Mouse (Mus musculus) cerebellum, adult 9-10 months (tissue): ENCODE results near the gene Tmem81.
"Not testable (repeated sequence)": the region's sequence is repeated elsewhere in the genome, so short reads cannot be mapped to it uniquely, and the experiment has no call there.

Experiments
- DNase-seq: peaks from one replicate; pipeline ENCODE4 v3.0.0; 2022

Tmem81 gene

GRCm38 (mm10) chr1:132506058-132506457 lies at the start of gene Tmem81:
Tmem81 (plus strand) TSS chr1:132506230.
- DNase-seq = no peak

GRCm38 (mm10) chr1:132464651-132465050 lies 41.4 kb upstream of the Tmem81 start:
- no peak for DNase-seq

- no peak for DNase-seq
Measured at GRCm38 (mm10) chr1:132468926-132469325, 37.1 kb upstream of the Tmem81 start.

- DNase-seq = no peak
Measured at GRCm38 (mm10) chr1:132469519-132469918, 36.5 kb upstream of the Tmem81 start.

- DNase-seq = not testable (repeated sequence)
Measured at GRCm38 (mm10) chr1:132470031-132470430, 36.0 kb upstream of the Tmem81 start.

GRCm38 (mm10) chr1:132471032-132471431 lies 35.0 kb upstream of the Tmem81 start:
- DNase-seq = no peak

- DNase-seq = no peak
Measured at GRCm38 (mm10) chr1:132471499-132471898, 34.5 kb upstream of the Tmem81 start.

- no peak for DNase-seq
Measured at GRCm38 (mm10) chr1:132472537-132472936, 33.5 kb upstream of the Tmem81 start.

- no peak for DNase-seq
Measured at GRCm38 (mm10) chr1:132474496-132474895, 31.5 kb upstream of the Tmem81 start.

GRCm38 (mm10) chr1:132476575-132476927 lies 29.5 kb upstream of the Tmem81 start:
- DNase-seq = no peak

- DNase-seq = peak; percentile 93
Measured at GRCm38 (mm10) chr1:132476928-132477691, 28.9 kb upstream of the Tmem81 start, which contains the start of gene Rbbp5. Rbbp5 (plus strand) TSS chr1:132477365.

GRCm38 (mm10) chr1:132479438-132479837 lies 26.6 kb upstream of the Tmem81 start:
- no peak for DNase-seq

GRCm38 (mm10) chr1:132481619-132482018 lies 24.4 kb upstream of the Tmem81 start:
- no peak for DNase-seq

GRCm38 (mm10) chr1:132483234-132483633 lies 22.8 kb upstream of the Tmem81 start:
- DNase-seq = no peak

- DNase-seq = no peak
Measured at GRCm38 (mm10) chr1:132483759-132484158, 22.3 kb upstream of the Tmem81 start.

- DNase-seq = peak; percentile 44
Measured at GRCm38 (mm10) chr1:132500535-132500934, 5.5 kb upstream of the Tmem81 start.

GRCm38 (mm10) chr1:132505155-132505554 lies 875 bp upstream of the Tmem81 start:
- DNase-seq = no peak

GRCm38 (mm10) chr1:132506656-132507055 lies 626 bp downstream of the Tmem81 start:
- no peak for DNase-seq

- peak; percentile 38 for DNase-seq
Measured at GRCm38 (mm10) chr1:132509771-132510170, 3.7 kb downstream of the Tmem81 start.

- DNase-seq = peak; percentile 47
Measured at GRCm38 (mm10) chr1:132511521-132511920, 5.5 kb downstream of the Tmem81 start.

GRCm38 (mm10) chr1:132512106-132512505 lies 6.1 kb downstream of the Tmem81 start:
- DNase-seq = peak; percentile 53

GRCm38 (mm10) chr1:132515339-132515738 lies 9.3 kb downstream of the Tmem81 start:
- DNase-seq = no peak

- DNase-seq = peak; percentile 31
Measured at GRCm38 (mm10) chr1:132516776-132517175, 10.7 kb downstream of the Tmem81 start.

GRCm38 (mm10) chr1:132518621-132519020 lies 12.6 kb downstream of the Tmem81 start:
- peak; percentile 80 for DNase-seq

- no peak for DNase-seq
Measured at GRCm38 (mm10) chr1:132519734-132520133, 13.7 kb downstream of the Tmem81 start.
